Mouse (Mus musculus) ES-E14 (cell line): Measurements from ENCODE around the gene Dop1a.

ENCODE experiments used
- CHD2 ChIP-seq: IDR thresholded peaks from 2 replicates; pipeline ENCODE4 v1.6.1; 2014; ENCODE audit warnings: mild to moderate bottlenecking, low read depth, low read length, inconsistent platforms
- MAFK ChIP-seq: IDR thresholded peaks from 2 replicates; pipeline ENCODE4 v1.6.1; 2014; ENCODE audit warnings: mild to moderate bottlenecking, low read depth, low read length, inconsistent platforms; ENCODE audit not compliant: insufficient read depth
- ZC3H11A ChIP-seq: IDR thresholded peaks from 2 replicates; pipeline ENCODE4 v1.6.1; 2012; ENCODE audit warnings: low read depth, mild to moderate bottlenecking, inconsistent platforms, low read length, borderline replicate concordance

GRCm38 (mm10) chr9:86466990-86467870 is at the start of gene Dop1a:
- no peak for TF ChIP-seq MAFK
- TF ChIP-seq ZC3H11A = no peak
- no peak for TF ChIP-seq CHD2
